Mouse (Mus musculus) ovary, postnatal 14 days (tissue): ENCODE results near the gene Neo1.

Source experiments
- DNase-seq: peaks from one replicate; pipeline ENCODE4 v3.0.0; 2022; ENCODE audit warnings: low spot score

The Neo1 gene

DNA sequence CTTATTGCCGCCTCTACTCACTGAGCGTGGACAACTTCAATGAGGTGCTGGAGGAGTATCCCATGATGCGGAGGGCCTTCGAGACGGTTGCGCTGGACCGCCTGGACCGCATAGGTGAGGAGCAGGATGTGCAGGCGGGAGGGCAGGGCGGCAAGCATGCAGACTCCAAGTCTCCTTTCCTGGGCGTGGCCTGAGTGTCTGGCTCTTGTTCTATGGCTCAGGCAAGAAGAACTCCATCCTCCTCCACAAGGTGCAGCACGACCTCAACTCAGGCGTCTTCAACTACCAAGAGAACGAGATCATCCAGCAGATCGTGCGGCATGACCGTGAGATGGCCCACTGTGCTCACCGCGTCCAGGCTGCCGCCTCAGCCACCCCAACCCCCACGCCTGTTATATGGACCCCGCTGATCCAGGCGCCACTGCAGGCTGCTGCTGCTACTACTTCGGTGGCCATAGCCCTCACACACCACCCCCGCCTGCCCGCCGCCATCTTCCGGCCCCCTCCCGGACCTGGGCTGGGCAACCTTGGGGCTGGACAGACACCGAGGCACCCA is 177.1 kb downstream of the Neo1 start:
- DNase-seq: no peak

DNA sequence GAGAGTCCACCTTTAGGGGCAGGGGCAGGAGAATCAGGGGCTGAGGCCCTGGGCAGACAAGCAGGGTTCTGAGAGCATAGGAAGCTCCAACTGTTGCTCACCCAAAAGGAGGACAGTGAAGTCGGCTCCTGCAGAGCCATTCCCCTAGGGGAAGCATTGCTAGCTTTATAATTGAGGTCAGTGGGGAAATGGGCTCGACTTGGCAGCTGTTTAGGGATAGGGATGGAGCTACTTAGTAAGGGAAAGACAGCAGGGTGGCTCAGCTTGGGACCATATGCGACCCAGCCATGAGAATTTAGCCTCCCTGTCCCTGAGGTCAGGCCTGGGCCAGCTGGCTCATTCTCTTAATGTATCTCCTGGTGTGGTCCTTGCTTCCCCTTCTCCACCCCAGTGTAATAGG is 181.3 kb downstream of the Neo1 start:
- no peak for DNase-seq

DNA sequence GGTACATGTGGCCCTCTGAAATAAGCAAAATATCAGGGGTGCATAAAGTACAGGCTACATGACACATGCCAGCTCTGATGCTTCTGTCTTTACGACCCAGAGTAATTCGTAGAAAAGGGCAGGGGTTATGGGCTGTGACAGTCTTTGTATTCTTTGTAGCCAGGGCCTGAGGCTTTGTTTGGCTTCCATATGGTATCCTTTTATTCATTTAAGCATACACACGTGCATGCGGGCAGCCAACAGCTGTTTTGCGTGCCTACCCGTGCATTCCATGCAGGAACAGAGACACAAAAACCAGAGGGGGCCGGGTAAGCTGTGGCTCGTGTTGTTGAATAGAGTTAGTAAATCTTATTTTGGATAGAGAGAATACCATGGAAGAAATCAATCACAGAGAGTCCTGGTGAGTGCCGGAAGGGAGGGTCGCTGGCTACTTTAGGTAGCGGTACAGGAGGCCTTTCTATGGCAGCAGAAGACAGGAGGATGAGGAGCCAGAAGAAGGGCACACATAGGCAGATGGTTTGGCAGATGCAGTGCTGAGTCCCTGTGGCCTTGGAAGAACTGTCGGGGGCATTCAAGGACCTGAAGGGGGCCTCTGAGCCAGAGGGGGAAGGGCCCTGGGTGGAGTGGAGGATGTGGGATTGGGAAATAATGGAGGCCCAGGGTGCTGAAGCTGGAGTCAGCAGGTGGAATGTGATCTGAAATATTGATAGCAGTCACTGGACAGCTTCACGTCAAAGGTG is 186.5 kb downstream of the Neo1 start:
- no peak for DNase-seq

DNA sequence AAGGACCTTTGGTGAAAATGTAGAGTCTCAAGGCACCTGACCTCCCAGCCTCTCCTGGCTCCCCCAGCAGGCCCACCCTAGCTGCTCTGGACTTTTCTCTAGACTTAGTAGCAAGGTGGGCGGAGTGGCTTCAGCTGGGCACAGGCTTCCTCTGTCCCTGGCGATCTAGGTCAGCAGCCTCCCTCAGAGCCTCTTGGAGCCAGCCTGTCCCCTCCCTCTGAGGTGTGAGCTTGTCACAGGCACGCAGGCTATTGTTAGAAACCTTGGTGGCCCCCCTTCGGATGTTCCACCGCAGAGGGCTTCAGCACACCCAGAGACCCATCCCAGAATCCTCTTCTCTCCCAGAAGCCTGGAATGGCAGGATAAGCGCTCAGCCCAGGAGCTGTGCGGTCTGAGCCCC is 188.6 kb downstream of the Neo1 start:
- DNase-seq: no peak

DNA sequence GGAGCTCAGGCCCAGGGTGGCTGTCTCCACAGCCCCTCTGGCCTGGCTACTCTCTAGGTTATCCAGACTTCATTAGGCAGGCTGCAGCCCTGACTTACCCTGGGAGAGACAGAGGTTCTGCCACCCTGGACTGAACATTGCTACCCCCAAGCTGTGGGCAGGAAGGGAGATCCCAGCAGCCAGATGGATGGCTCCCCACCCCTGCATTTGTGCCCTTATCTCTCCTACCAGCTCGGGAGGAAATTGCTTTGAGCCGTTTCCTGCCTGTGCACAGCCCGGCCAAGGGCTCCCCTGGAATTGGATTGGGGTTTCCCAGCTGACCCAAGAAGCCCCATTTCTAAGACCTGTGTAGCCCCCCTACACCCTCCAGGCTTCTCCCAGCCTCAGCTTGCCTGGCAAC is 189.2 kb downstream of the Neo1 start:
- no peak for DNase-seq

DNA sequence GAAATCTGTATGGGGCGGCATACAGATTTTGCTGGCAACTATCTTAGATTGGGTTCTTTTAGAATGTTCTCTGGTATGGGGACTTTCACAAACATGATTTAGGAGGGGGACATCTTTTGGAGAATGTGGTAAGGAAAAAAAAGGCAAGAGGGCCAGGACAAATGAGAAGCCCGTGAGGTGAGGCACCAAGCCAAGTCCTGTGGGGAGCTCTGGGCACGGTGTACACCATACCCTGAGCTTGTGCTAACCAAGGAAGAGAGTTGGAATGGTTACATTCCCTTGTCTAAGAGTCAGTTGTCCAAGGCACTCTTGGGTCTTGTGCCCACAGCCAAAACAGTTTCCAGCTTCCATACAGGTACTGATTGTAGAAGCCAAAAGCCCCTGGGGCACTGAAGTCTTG is 191.6 kb downstream of the Neo1 start:
- DNase-seq: no peak

DNA sequence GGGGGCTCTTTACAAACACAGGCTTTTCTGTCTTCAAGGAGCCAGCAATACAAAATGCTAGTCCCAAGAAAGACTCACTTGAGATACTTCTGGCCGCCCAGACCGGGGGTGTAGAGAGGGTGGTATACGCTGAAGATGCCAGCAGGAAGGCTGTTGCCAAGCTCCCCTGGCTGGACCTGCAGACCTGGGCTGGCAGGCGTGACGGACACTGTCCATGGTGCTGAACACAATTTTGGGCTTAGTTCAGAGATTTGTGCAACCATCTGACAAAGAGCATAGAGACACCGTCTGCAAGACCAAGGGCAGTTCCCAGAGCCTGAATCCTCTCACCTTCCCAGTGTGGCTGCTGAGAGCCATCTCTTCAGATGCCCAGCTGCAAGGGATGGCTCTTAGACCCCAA is 194.6 kb downstream of the Neo1 start:
- peak; percentile 73 for DNase-seq

DNA sequence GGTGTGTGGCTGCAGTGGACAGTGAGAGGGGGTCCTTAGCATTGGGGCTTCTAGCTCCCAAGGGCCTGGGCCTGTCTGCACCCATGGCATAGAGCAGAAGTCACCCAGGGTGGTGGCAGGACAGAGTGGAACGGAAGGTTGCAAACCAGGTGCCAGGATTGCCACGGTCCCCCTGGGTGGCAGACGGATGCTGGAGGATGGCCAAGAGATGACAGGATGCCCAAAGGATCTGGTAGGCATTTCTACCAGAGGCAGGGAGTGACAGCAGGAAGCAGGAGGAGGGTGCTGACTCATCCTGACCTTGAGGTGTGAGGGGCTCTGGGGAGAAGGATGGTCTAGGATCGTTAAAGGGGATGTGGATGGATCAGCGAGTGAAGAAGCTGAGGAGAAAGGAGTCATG is 197.7 kb downstream of the Neo1 start:
- DNase-seq: no peak

DNA sequence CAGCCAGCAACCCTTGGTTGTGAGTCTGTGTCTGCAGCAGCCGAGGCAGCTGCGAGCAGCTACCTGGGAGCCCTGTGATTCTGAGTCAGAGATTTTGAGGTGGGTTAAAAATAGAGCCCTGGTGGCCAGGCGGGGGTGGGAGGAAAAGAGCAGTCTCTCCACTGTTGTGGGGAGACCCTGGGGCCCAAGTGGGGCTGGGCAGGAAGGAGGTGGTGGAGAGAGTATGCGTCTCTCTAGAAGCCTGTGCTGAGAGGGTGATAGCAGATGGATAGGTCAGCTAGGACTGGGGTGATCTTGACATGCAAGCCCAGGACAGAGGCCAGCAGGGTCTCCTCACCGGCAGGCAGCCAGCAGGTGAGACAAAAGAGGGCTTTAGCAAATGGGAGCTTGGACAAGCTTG is 199.1 kb downstream of the Neo1 start:
- no peak for DNase-seq

DNA sequence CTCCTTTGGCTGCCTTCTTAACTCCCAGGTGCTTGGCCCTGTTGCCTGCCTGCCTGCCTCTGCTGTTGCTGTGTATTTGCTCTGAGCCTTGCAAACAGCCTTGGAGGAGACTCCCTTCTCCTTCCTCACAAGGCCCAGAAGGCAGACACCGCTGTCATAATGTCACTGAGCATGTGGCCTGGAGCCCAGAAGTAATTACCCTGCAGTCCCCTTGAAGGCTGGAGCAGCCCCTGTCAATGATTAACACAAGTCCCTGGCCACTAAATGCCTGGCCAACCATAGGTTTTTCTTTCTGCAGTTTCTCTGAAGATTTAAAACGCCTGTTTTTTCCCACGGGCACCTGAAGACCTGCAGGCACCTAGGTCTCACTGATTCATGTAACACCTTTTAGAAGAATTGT is 203.3 kb downstream of the Neo1 start:
- no peak for DNase-seq

DNA sequence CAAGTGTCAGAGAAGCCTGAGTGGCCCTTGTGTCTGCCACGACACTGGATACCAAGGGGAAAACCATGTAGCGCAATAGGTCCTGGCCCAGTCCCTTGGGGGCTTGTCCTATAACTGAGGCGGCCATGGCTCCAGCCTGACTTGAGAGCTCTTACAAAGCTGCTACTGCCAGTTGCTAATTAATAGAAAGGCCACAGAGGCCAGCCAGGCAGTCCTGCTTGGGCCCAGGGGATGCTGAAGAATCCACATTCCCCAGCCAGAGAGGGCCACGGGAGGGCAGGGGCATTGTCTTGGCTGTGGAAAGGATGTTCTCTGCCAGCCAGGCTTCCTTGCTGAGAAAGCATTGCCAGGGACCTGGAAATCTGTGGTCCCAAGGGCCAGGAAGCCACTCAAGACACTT is 206.6 kb downstream of the Neo1 start:
- no peak for DNase-seq
